Mouse (Mus musculus) cerebellum, adult 2 months (tissue): ENCODE results near the gene Spatc1l.

Experiments
- CTCF ChIP-seq: fragments of 200-500 bp; IDR thresholded peaks from 2 replicates; pipeline ENCODE4 v1.5.1; 2011; ENCODE audit warnings: low read depth, mild to moderate bottlenecking, control low read depth, low read length, moderate library complexity, borderline replicate concordance; ENCODE audit not compliant: insufficient read depth
- POLR2A ChIP-seq: fragments of 200-500 bp; IDR thresholded peaks from 2 replicates; pipeline ENCODE4 v1.6.1; 2011; ENCODE audit warnings: low read length, control low read depth, borderline replicate concordance; ENCODE audit not compliant: insufficient read depth

- TF ChIP-seq POLR2A (no peak), CTCF (no peak)
These were observed 28.1 kb downstream of the Spatc1l start for GRCm38 (mm10) chr10:76590197-76590596.
